Mouse (Mus musculus): Measurements from ENCODE around the gene Rab40c.

GRCm38 (mm10) chr17:25875171-25876136 lies 44.1 kb downstream of the Rab40c start:
- TF ChIP-seq CTCF (IDR thresholded peaks at IDR 0.05; ENCODE audit: borderline replicate concordance, insufficient read depth, low read depth, low read length) (no peak), POLR2A (IDR thresholded peaks at IDR 0.05; ENCODE audit: borderline replicate concordance, insufficient read depth, low read length) (peak; percentile 99)
